Mouse (Mus musculus): ENCODE results near the gene Nxph3.
"Not testable (repeated sequence)": the region's sequence is repeated elsewhere in the genome, so short reads cannot be mapped to it uniquely, and the experiment has no call there.

The Nxph3 gene

GRCm38 (mm10) chr11:95519996-95520395 lies 5.6 kb upstream of the Nxph3 start:
- in situ Hi-C loops (cut with MboI, MseI) = loop anchor here (5.0 kb wide), 2 partner anchors 123 to 263 kb away; no protein-coding TSS in a partner anchor

GRCm38 (mm10) chr11:95519299-95519698 lies 4.9 kb upstream of the Nxph3 start:
- in situ Hi-C loops (cut with MboI, MseI) = loop anchor here (5.0 kb wide), 2 partner anchors 122 to 262 kb away; no protein-coding TSS in a partner anchor

GRCm38 (mm10) chr11:95517162-95517561 lies 2.8 kb upstream of the Nxph3 start:
- in situ Hi-C loops (cut with MboI, MseI) = loop anchor here (5.0 kb wide), 2 partner anchors 120 to 260 kb away; no protein-coding TSS in a partner anchor

GRCm38 (mm10) chr11:95516491-95516911 lies 2.1 kb upstream of the Nxph3 start:
- in situ Hi-C loops (cut with MboI, MseI) = loop anchor here (5.0 kb wide), 2 partner anchors 119 to 259 kb away; no protein-coding TSS in a partner anchor

GRCm38 (mm10) chr11:95515376-95516323 lies 1.3 kb upstream of the Nxph3 start:
- in situ Hi-C loops (cut with MboI, MseI) = loop anchor here (5.0 kb wide), 2 partner anchors 118 to 258 kb away; no protein-coding TSS in a partner anchor

- in situ Hi-C loops (cut with MboI, MseI) = no loop called here
Observed at GRCm38 (mm10) chr11:95513461-95514297, 691 bp downstream of the Nxph3 start.

- in situ Hi-C loops (cut with MboI, MseI) = no loop called here
Observed at GRCm38 (mm10) chr11:95512383-95512782, 2.0 kb downstream of the Nxph3 start.

- in situ Hi-C loops (cut with MboI, MseI) = no loop called here
Observed at GRCm38 (mm10) chr11:95511919-95512318, 2.5 kb downstream of the Nxph3 start.

- in situ Hi-C loops (cut with MboI, MseI) = no loop called here
Observed at GRCm38 (mm10) chr11:95510631-95511030, 3.7 kb downstream of the Nxph3 start.

GRCm38 (mm10) chr11:95509126-95509717 lies 5.1 kb downstream of the Nxph3 start:
- in situ Hi-C loops (cut with MboI, MseI) = loop anchor here in 1 of 2 experiments (5.0 kb wide), 1 partner anchor 112 kb away; no protein-coding TSS in a partner anchor

GRCm38 (mm10) chr11:95508211-95508926 lies 6.0 kb downstream of the Nxph3 start:
- in situ Hi-C loops (cut with MboI, MseI) = loop anchor here in 1 of 2 experiments (5.0 kb wide), 1 partner anchor 111 kb away; no protein-coding TSS in a partner anchor

- in situ Hi-C loops (cut with MboI, MseI) = loop anchor here in 1 of 2 experiments (5.0 kb wide), 1 partner anchor 110 kb away; no protein-coding TSS in a partner anchor
Observed at GRCm38 (mm10) chr11:95507785-95508184, 6.6 kb downstream of the Nxph3 start.

- in situ Hi-C loops (cut with MboI, MseI) = loop anchor here in 1 of 2 experiments (5.0 kb wide), 1 partner anchor 110 kb away; no protein-coding TSS in a partner anchor
Observed at GRCm38 (mm10) chr11:95507041-95507716, 7.2 kb downstream of the Nxph3 start.

GRCm38 (mm10) chr11:95504271-95504731 lies 10.1 kb downstream of the Nxph3 start:
- in situ Hi-C loops (cut with MboI, MseI) = no loop called here

- in situ Hi-C loops (cut with MboI, MseI) = no loop called here
Observed at GRCm38 (mm10) chr11:95503581-95504180, 10.7 kb downstream of the Nxph3 start.

- in situ Hi-C loops (cut with MboI, MseI) = not testable (repeated sequence)
Observed at GRCm38 (mm10) chr11:95501826-95502225, 12.5 kb downstream of the Nxph3 start.

- in situ Hi-C loops (cut with MboI, MseI) = no loop called here
Observed at GRCm38 (mm10) chr11:95500836-95501235, 13.5 kb downstream of the Nxph3 start.

GRCm38 (mm10) chr11:95500412-95500811 lies 14.0 kb downstream of the Nxph3 start:
- in situ Hi-C loops (cut with MboI, MseI) = no loop called here

GRCm38 (mm10) chr11:95497921-95498320 lies 16.4 kb downstream of the Nxph3 start:
- in situ Hi-C loops (cut with MboI, MseI) = no loop called here

Data from T-helper 17 cell (primary cell).